Mouse (Mus musculus) urinary bladder, postnatal 10 days (tissue): Measurements from ENCODE around the gene Tdrkh.

ENCODE experiments used
- DNase-seq: peaks from one replicate; pipeline ENCODE4 v3.0.0; 2022; ENCODE audit warnings: low spot score

Tdrkh gene

GRCm38 (mm10) chr3:94389420-94389819, 23.7 kb upstream of the Tdrkh start:
- no peak for DNase-seq

GRCm38 (mm10) chr3:94391001-94391400, 22.1 kb upstream of the Tdrkh start:
- DNase-seq: no peak

GRCm38 (mm10) chr3:94392128-94392527, 20.9 kb upstream of the Tdrkh start:
- DNase-seq: no peak

- DNase-seq: no peak
Measured at GRCm38 (mm10) chr3:94393049-94393448, 20.0 kb upstream of the Tdrkh start.

GRCm38 (mm10) chr3:94396336-94396735, 16.7 kb upstream of the Tdrkh start:
- DNase-seq: no peak

GRCm38 (mm10) chr3:94396851-94397250, 16.2 kb upstream of the Tdrkh start:
- DNase-seq: no peak

- DNase-seq: no peak
Measured at GRCm38 (mm10) chr3:94398217-94398616, 14.9 kb upstream of the Tdrkh start, which contains the start of gene Lingo4. Gene Lingo4 (plus strand): TSS chr3:94398517.

- DNase-seq: no peak
Measured at GRCm38 (mm10) chr3:94398943-94399481, 14.1 kb upstream of the Tdrkh start.

GRCm38 (mm10) chr3:94399663-94400310, 13.3 kb upstream of the Tdrkh start:
- DNase-seq: no peak

GRCm38 (mm10) chr3:94402451-94402850, 10.6 kb upstream of the Tdrkh start:
- no peak for DNase-seq

- no peak for DNase-seq
Measured at GRCm38 (mm10) chr3:94404366-94405054, 8.6 kb upstream of the Tdrkh start.

- no peak for DNase-seq
Measured at GRCm38 (mm10) chr3:94405561-94405960, 7.5 kb upstream of the Tdrkh start.

- no peak for DNase-seq
Measured at GRCm38 (mm10) chr3:94412530-94412929, 543 bp upstream of the Tdrkh start.

- no peak for DNase-seq
Measured at GRCm38 (mm10) chr3:94430980-94431379, 17.9 kb downstream of the Tdrkh start.

GRCm38 (mm10) chr3:94434305-94434704, 21.2 kb downstream of the Tdrkh start:
- DNase-seq: no peak

- no peak for DNase-seq
Measured at GRCm38 (mm10) chr3:94436420-94436819, 23.3 kb downstream of the Tdrkh start.

GRCm38 (mm10) chr3:94441182-94441581, 28.1 kb downstream of the Tdrkh start:
- no peak for DNase-seq

- DNase-seq: peak; percentile 80
Measured at GRCm38 (mm10) chr3:94442951-94443596, 30.0 kb downstream of the Tdrkh start, which contains the start of gene Mrpl9. Gene Mrpl9 (plus strand): TSS chr3:94443318.

- no peak for DNase-seq
Measured at GRCm38 (mm10) chr3:94443597-94443964, 30.5 kb downstream of the Tdrkh start, which contains the start of gene Oaz3. Gene Oaz3 (minus strand): TSS chr3:94443915.

- DNase-seq: no peak
Measured at GRCm38 (mm10) chr3:94449377-94449776, 36.3 kb downstream of the Tdrkh start.

- no peak for DNase-seq
Measured at GRCm38 (mm10) chr3:94456529-94457000, 43.5 kb downstream of the Tdrkh start.

GRCm38 (mm10) chr3:94457055-94457454, 44.0 kb downstream of the Tdrkh start:
- no peak for DNase-seq

- DNase-seq: no peak
Measured at GRCm38 (mm10) chr3:94459834-94460233, 46.8 kb downstream of the Tdrkh start.
